Mouse (Mus musculus): ENCODE measurements around the gene 9630041A04Rik.

- no peak for TF ChIP-seq CTCF (IDR thresholded peaks at IDR 0.05; ENCODE audit: low read depth)
- no peak for TF ChIP-seq EP300 (IDR thresholded peaks at IDR 0.05; ENCODE audit: low read depth)
Measured at GRCm38 (mm10) chr9:101956228-101956627, 94.6 kb downstream of the 9630041A04Rik start.
